Mouse (Mus musculus): ENCODE results near the gene Gm10488.
"Not testable (repeated sequence)": the region's sequence is repeated elsewhere in the genome, so short reads cannot be mapped to it uniquely, and the experiment has no call there.

Gm10488 gene

GRCm38 (mm10) chrX:29976014-29976413 lies at the start of gene Gm10488:
TSS of gene Gm10488 (plus strand) at chrX:29976314.
- in situ Hi-C loops (cut with MboI, MseI) = not testable (repeated sequence)

Measured in T-helper 2 cell (primary cell).